ENCODE assay signal across 8 mouse cellular contexts in the genomic region with DNA sequence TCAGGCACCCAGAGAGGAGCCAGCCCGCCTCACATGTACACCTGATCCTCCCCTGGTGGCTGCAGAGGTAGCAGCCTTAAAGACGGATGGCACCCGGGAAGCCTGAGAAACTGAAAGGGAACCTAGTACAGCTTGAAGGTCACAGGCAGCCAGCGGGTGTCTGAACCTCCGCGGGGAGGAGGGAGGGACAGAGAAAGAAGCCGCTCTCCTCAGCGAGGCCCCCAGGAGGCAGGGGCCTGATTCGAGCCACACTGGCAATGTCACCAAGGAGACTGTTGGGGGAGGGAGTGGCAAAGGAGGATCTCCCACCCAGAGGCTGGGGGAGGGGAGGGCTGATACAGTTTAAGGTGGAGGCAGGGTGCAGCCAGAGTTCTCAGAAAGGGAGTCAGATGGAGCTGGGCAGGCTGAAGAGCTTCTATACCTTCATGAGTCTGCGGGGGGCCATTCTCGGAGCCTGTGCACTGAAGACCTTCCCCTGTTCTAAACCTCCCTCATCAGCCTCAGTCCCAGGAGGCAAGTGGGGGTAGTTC. TPM values are rescaled to one million over a fixed set of nuclear protein-coding genes. Genes with fewer than 3 reads are reported as not detected.
A peak's percentile ranks its signal among the peaks of the same experiment; 100 is the strongest.
DNase-seq lines count a peak whose midpoint lies in the region; ATAC-seq and TF ChIP-seq lines count a peak whose summit lies in the region.

No protein-coding gene starts in this region.

- H3K9ac ChIP-seq in lung, postnatal 0 days (replicated peaks; ENCODE audit: low read depth): no peak overlapping the region
- peak overlapping the region; percentile 49; the same call in 1 of the 2 replicates for H3K9ac ChIP-seq in hindbrain, embryonic 13.5 days

- no peaks in the 10 kb centered on the region for H3K27me3 ChIP-seq in lung, postnatal 0 days (replicated peaks; ENCODE audit: insufficient read depth, low read length)
- H3K27me3 ChIP-seq in hindbrain, embryonic 13.5 days: 0 out of 2 replicates have a peak, but pooled peaks cover 2% of the 10 kb centered on the region

- WGBS in lung, postnatal 0 days: 7% methylated on average over 11 of the region's 11 CpGs
- WGBS in hindbrain, embryonic 13.5 days: 2% methylated on average over 11 of the region's 11 CpGs

- H3K4me1 ChIP-seq in lung, postnatal 0 days (ENCODE audit: insufficient read depth, low read depth, low read length): no peaks in the 10 kb centered on the region
- H3K4me1 ChIP-seq in hindbrain, embryonic 13.5 days (replicated peaks): peaks cover 38% of the 10 kb centered on the region

- H3K4me3 ChIP-seq in lung, postnatal 0 days (ENCODE audit: low read depth, low read length): peak overlapping the region; percentile 16
- H3K4me3 ChIP-seq in hindbrain, embryonic 13.5 days: no peak overlapping the region; the same call in 1 of the 2 replicates

- no peak; the same call in 1 of the 2 replicates for ATAC-seq in lung, postnatal 0 days
- peak; percentile 46; the same call in 1 of the 2 replicates for ATAC-seq in hindbrain, embryonic 13.5 days (ENCODE audit: low FRiP score)
- ATAC-seq in megakaryocyte-erythroid progenitor cell, adult 5-6 weeks (replicated peaks; ENCODE audit: low FRiP score, low TSS enrichment, poor library complexity, severe bottlenecking): 0 out of 2 replicates have a peak, but pooled peaks have one; percentile 50
- ATAC-seq in cerebellum, adult (ENCODE audit: insufficient number of reproducible peaks, low FRiP score, low TSS enrichment): no peak

- no peak overlapping the region for H3K27ac ChIP-seq in lung, postnatal 0 days (ENCODE audit: low read length)
- peak overlapping the region; percentile 48 for H3K27ac ChIP-seq in hindbrain, embryonic 13.5 days

- H3K4me2 ChIP-seq in lung, postnatal 0 days (replicated peaks; ENCODE audit: low read depth, low read length): peak overlapping the region; percentile 49
- peak overlapping the region; percentile 29 for H3K4me2 ChIP-seq in hindbrain, embryonic 13.5 days

- H3K36me3 ChIP-seq in lung, postnatal 0 days (ENCODE audit: insufficient read depth, low read length): no peaks in the 10 kb centered on the region
- no peaks in the 10 kb centered on the region for H3K36me3 ChIP-seq in hindbrain, embryonic 13.5 days

- TF ChIP-seq EP300 in lung, postnatal 0 days (IDR thresholded peaks at IDR 0.05): no peak

- no peaks in the 10 kb centered on the region for H3K9me3 ChIP-seq in lung, postnatal 0 days (ENCODE audit: low read length)
- H3K9me3 ChIP-seq in hindbrain, embryonic 13.5 days: 0 out of 2 replicates have a peak, but pooled peaks cover 4% of the 10 kb centered on the region

- TF ChIP-seq CTCF in lung, postnatal 0 days (IDR thresholded peaks at IDR 0.05): peak; percentile 23

- peak; percentile 18 for DNase-seq in lung, postnatal 0 days (ENCODE audit: low spot score)
- no peak for DNase-seq in lung, postnatal 25 days (ENCODE audit: low spot score)
- DNase-seq in adrenal gland, postnatal 36 days: peak; percentile 44 to 55
- peak; percentile 58 for DNase-seq in thymus, postnatal 14 days
- no peak for DNase-seq in left cerebral cortex, adult 18-20 months (ENCODE audit: low spot score in 2 of 2)

RNA-seq across cellular contexts. Expression of a gene that starts 6.1 kb away (rescaled TPM):
- 2.3 and 3.2 TPM in 2 replicates for polyA plus RNA-seq in lung, postnatal 0 days (2015; fragmentation: Nextera tagmentation; extraction: Ambion mirVana)
- 1 to 10 TPM in 1 of 2 experiments, under 1 TPM in 1; 0.63 to 1.4 TPM for total RNA-seq in adrenal gland, postnatal 36 days (2021)
- polyA plus RNA-seq in hindbrain, embryonic 13.5 days (2015; fragmentation: Nextera tagmentation; extraction: Ambion mirVana): 13.4 and 13.6 TPM in 2 replicates
- total RNA-seq in megakaryocyte-erythroid progenitor cell, adult 5-6 weeks (2014; fragmentation: Nextera tagmentation): 7.3 and 13.7 TPM in 2 replicates
- 5.4 and 14.4 TPM in 2 replicates for total RNA-seq in megakaryocyte-erythroid progenitor cell, adult 5-6 weeks (2017)
- total RNA-seq in left cerebral cortex, adult 18-20 months (2021): 10 to 100 TPM; 25.1 to 25.6 TPM

RNA-seq across cellular contexts. Expression of a gene that starts 40.7 kb away (rescaled TPM):
- 52.1 and 54.6 TPM in 2 replicates for polyA plus RNA-seq in lung, postnatal 0 days (2015; fragmentation: Nextera tagmentation; extraction: Ambion mirVana)
- 100 to 1,000 TPM; 145 to 165 TPM for total RNA-seq in adrenal gland, postnatal 36 days (2021)
- 71.5 and 78.9 TPM in 2 replicates for polyA plus RNA-seq in hindbrain, embryonic 13.5 days (2015; fragmentation: Nextera tagmentation; extraction: Ambion mirVana)
- 9.5 and 41.5 TPM in 2 replicates for total RNA-seq in megakaryocyte-erythroid progenitor cell, adult 5-6 weeks (2014; fragmentation: Nextera tagmentation)
- total RNA-seq in megakaryocyte-erythroid progenitor cell, adult 5-6 weeks (2017): 4.9 and 11.4 TPM in 2 replicates
- 100 to 1,000 TPM; 108 to 109 TPM for total RNA-seq in left cerebral cortex, adult 18-20 months (2021)

Comparison
In these comparisons a context has a peak if more than half of its experiments do, and no peak if none do; other contexts are left out.
1. DNase-seq: peak in lung, postnatal 0 days (single experiment), adrenal gland, postnatal 36 days (2 of 2) and thymus, postnatal 14 days (single experiment); none in lung, postnatal 25 days (single experiment) and left cerebral cortex, adult 18-20 months (0 of 2).
2. ATAC-seq: peak in hindbrain, embryonic 13.5 days (single experiment) and megakaryocyte-erythroid progenitor cell, adult 5-6 weeks (single experiment); none in lung, postnatal 0 days (single experiment) and cerebellum, adult (single experiment).